Mouse (Mus musculus): Measurements from ENCODE around the gene Tpcn1.

The Tpcn1 gene

GRCm38 (mm10) chr5:120579211-120579897, 9.1 kb downstream of the Tpcn1 start:
- 71% methylated on average over 26 of the region's 26 CpGs for WGBS

- WGBS: 48% methylated on average over 12 of the region's 12 CpGs
These were observed 9.9 kb downstream of the Tpcn1 start for GRCm38 (mm10) chr5:120578504-120579081.

- 80% methylated on average over 10 of the region's 10 CpGs for WGBS
These were observed 10.5 kb downstream of the Tpcn1 start for GRCm38 (mm10) chr5:120577935-120578441.

GRCm38 (mm10) chr5:120576781-120577301, 11.6 kb downstream of the Tpcn1 start:
- WGBS: 72% methylated on average over 11 of the region's 11 CpGs

- 70% methylated on average over 10 of the region's 10 CpGs for WGBS
These were observed 13.9 kb downstream of the Tpcn1 start for GRCm38 (mm10) chr5:120574469-120575063.

- 66% methylated on average over 14 of the region's 14 CpGs for WGBS
These were observed 17.3 kb downstream of the Tpcn1 start for GRCm38 (mm10) chr5:120571056-120571740.

GRCm38 (mm10) chr5:120570289-120570897, 18.1 kb downstream of the Tpcn1 start:
- 76% methylated on average over 11 of the region's 11 CpGs for WGBS

- 92% methylated on average over 3 of the region's 3 CpGs for WGBS
These were observed 18.7 kb downstream of the Tpcn1 start for GRCm38 (mm10) chr5:120569791-120570190.

- 86% methylated on average over 4 of the region's 4 CpGs for WGBS
These were observed 19.5 kb downstream of the Tpcn1 start for GRCm38 (mm10) chr5:120568964-120569363.

- WGBS: 43% methylated on average over 9 of the region's 9 CpGs
These were observed 20.1 kb downstream of the Tpcn1 start for GRCm38 (mm10) chr5:120568336-120568768.

- 33% methylated on average over 14 of the region's 14 CpGs for WGBS
These were observed 20.7 kb downstream of the Tpcn1 start for GRCm38 (mm10) chr5:120567761-120568211.

- WGBS: 25% methylated on average over 21 of the region's 21 CpGs
These were observed 21.2 kb downstream of the Tpcn1 start for GRCm38 (mm10) chr5:120567253-120567701.

- WGBS: 58% methylated on average over 9 of the region's 9 CpGs
These were observed 21.7 kb downstream of the Tpcn1 start for GRCm38 (mm10) chr5:120566681-120567252.

- WGBS: 66% methylated on average over 5 of the region's 5 CpGs
These were observed 22.4 kb downstream of the Tpcn1 start for GRCm38 (mm10) chr5:120566101-120566500.

- WGBS: 62% methylated on average over 15 of the region's 15 CpGs
These were observed 23.1 kb downstream of the Tpcn1 start for GRCm38 (mm10) chr5:120565171-120565905.

GRCm38 (mm10) chr5:120563914-120564311, 24.6 kb downstream of the Tpcn1 start:
- 56% methylated on average over 4 of the region's 4 CpGs for WGBS

- 54% methylated on average over 28 of the region's 28 CpGs for WGBS
These were observed 25.2 kb downstream of the Tpcn1 start for GRCm38 (mm10) chr5:120562956-120563913.

GRCm38 (mm10) chr5:120560616-120561311, 27.7 kb downstream of the Tpcn1 start:
- WGBS: 27% methylated on average over 16 of the region's 16 CpGs

Measured in cerebral cortex, adult 2 months (tissue).